In the genomic region with DNA sequence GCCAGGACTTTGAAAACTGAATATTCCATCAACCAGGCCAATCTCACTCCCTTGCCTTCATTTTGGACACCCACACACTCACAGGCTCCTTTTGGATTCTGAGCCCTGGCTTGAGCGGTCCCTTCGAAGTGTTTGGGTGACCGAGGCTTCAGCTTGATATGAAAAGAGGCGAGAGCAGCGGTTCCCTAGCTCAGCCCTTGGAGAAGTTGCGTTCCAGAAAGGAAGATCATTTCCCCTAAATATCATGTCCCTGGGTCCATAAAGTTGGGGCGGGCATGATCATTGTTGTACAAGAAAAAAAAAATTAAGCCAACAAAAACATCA, we compare ENCODE assay signal across 8 mouse cellular contexts. TPM values are rescaled to one million over a fixed set of nuclear protein-coding genes. Genes with fewer than 3 reads are reported as not detected.
DNase-seq lines count a peak whose midpoint lies in the region; ATAC-seq and TF ChIP-seq lines count a peak whose summit lies in the region.

No protein-coding gene starts in this region.

- H3K4me3 ChIP-seq in kidney, adult 2 months (ENCODE audit: insufficient read depth, low read depth, low read length), result peak overlapping the region; percentile 84
- peak overlapping the region; percentile 86 for H3K4me3 ChIP-seq in brown adipose tissue, adult 24 weeks (ENCODE audit: insufficient read depth, low read depth, low read length)
- H3K4me3 ChIP-seq in hindbrain, embryonic 14.5 days (replicated peaks; ENCODE audit: low read length), result peak overlapping the region; percentile 84
- H3K4me3 ChIP-seq in midbrain, embryonic 12.5 days, result peak overlapping the region; percentile 84

- peak overlapping the region; percentile 91; the same call in 1 of the 2 replicates for H3K27ac ChIP-seq in kidney, adult 2 months (ENCODE audit: insufficient read depth, low read depth, low read length)
- H3K27ac ChIP-seq in brown adipose tissue, adult 24 weeks (replicated peaks; ENCODE audit: low read depth, low read length), result no peak overlapping the region
- peak overlapping the region; percentile 94 for H3K27ac ChIP-seq in hindbrain, embryonic 14.5 days
- peak overlapping the region; percentile 94 for H3K27ac ChIP-seq in midbrain, embryonic 12.5 days (replicated peaks)

- H3K4me2 ChIP-seq in hindbrain, embryonic 14.5 days (replicated peaks), result peak overlapping the region; percentile 74
- peak overlapping the region; percentile 69 for H3K4me2 ChIP-seq in midbrain, embryonic 12.5 days (replicated peaks)

- TF ChIP-seq CTCF in kidney, adult 2 months (conservative IDR thresholded peaks at IDR 0.05; ENCODE audit: insufficient read depth, insufficient read length, low read depth, low read length), result no peak

- no peak for ATAC-seq in hindbrain, embryonic 14.5 days (ENCODE audit: low FRiP score)
- ATAC-seq in midbrain, embryonic 12.5 days (ENCODE audit: low FRiP score, low read depth), result no peak; the same call in 1 of the 2 replicates
- ATAC-seq in inflammation-experienced regulatory T-cells, adult 6 months, result no peak

- TF ChIP-seq POLR2A in kidney, adult 2 months (IDR thresholded peaks at IDR 0.05; ENCODE audit: low read depth, low read length), result no peak

- peak overlapping the region; percentile 84 for H3K9ac ChIP-seq in hindbrain, embryonic 14.5 days
- H3K9ac ChIP-seq in midbrain, embryonic 12.5 days (replicated peaks), result peak overlapping the region; percentile 92

- no peak for DNase-seq in kidney, adult 2 months
- no peak for DNase-seq in kidney, postnatal 4 days
- no peak for DNase-seq in hindbrain, embryonic 14.5 days (ENCODE audit: low spot score)
- no peak for DNase-seq in frontal cortex, postnatal 36 days (ENCODE audit: low spot score in 2 of 2)
- DNase-seq in frontal cortex, postnatal 25 days (ENCODE audit: low spot score in 2 of 2), result no peak

- H3K4me1 ChIP-seq in kidney, adult 2 months (ENCODE audit: control insufficient read depth, insufficient read depth, low read length), result no peaks in the 10 kb centered on the region
- H3K4me1 ChIP-seq in brown adipose tissue, adult 24 weeks (ENCODE audit: control insufficient read depth, insufficient read depth, insufficient read length, low read length), result no peaks in the 10 kb centered on the region
- H3K4me1 ChIP-seq in hindbrain, embryonic 14.5 days (replicated peaks; ENCODE audit: control insufficient read depth, insufficient read depth, low read length), result peaks cover 20% of the 10 kb centered on the region
- peaks cover 20% of the 10 kb centered on the region for H3K4me1 ChIP-seq in midbrain, embryonic 12.5 days

- no peaks in the 10 kb centered on the region for H3K9me3 ChIP-seq in hindbrain, embryonic 14.5 days (ENCODE audit: control insufficient read depth, low read length)
- no peaks in the 10 kb centered on the region for H3K9me3 ChIP-seq in midbrain, embryonic 12.5 days

- no peaks in the 10 kb centered on the region for H3K36me3 ChIP-seq in kidney, adult 2 months (ENCODE audit: control insufficient read depth, insufficient read depth, low read length)
- no peaks in the 10 kb centered on the region for H3K36me3 ChIP-seq in hindbrain, embryonic 14.5 days (replicated peaks; ENCODE audit: control insufficient read depth, insufficient read depth)
- H3K36me3 ChIP-seq in midbrain, embryonic 12.5 days, result peaks cover 9% of the 10 kb centered on the region; the same call in 1 of the 2 replicates

- 2% methylated on average over 7 of the region's 7 CpGs for WGBS in kidney, adult 2 months
- WGBS in hindbrain, embryonic 14.5 days, result 5% methylated on average over 7 of the region's 7 CpGs
- 3% methylated on average over 7 of the region's 7 CpGs for WGBS in midbrain, embryonic 12.5 days

- H3K27me3 ChIP-seq in kidney, adult 2 months (replicated peaks; ENCODE audit: control insufficient read depth, insufficient read depth, low read length), result no peaks in the 10 kb centered on the region
- no peaks in the 10 kb centered on the region for H3K27me3 ChIP-seq in hindbrain, embryonic 14.5 days (ENCODE audit: control insufficient read depth, insufficient read depth, low read length)
- peaks cover 7% of the 10 kb centered on the region for H3K27me3 ChIP-seq in midbrain, embryonic 12.5 days

RNA-seq across cellular contexts. Expression of a gene that starts 0.5 kb away (rescaled TPM):
- 7.0 and 8.6 TPM in 2 replicates for polyA plus RNA-seq in kidney, adult 2 months (2012; rRNA removed)
- polyA plus RNA-seq in brown adipose tissue, adult 24 weeks (2012; ENCODE audit: insufficient read depth, insufficient read length, missing spikeins), result 5.4 and 6.0 TPM in 2 replicates
- polyA plus RNA-seq in hindbrain, embryonic 14.5 days (2014; fragmentation: Nextera tagmentation; extraction: Ambion mirVana), result 50.8 and 71.0 TPM in 2 replicates
- polyA plus RNA-seq in midbrain, embryonic 12.5 days (2016; fragmentation: Nextera tagmentation; extraction: Ambion mirVana), result 68.4 and 73.4 TPM in 2 replicates
- under 1 TPM in 2 of 3 experiments, not detected in 1; 0.13 to 0.82 TPM for polyA plus RNA-seq in inflammation-experienced regulatory T-cells, adult 6 months (2017; shearing (Covaris generic))

RNA-seq across cellular contexts. Expression of a gene that starts 3.7 kb away (rescaled TPM):
- polyA plus RNA-seq in kidney, adult 2 months (2012; rRNA removed), result not detected in 2 replicates
- not detected in 2 replicates for polyA plus RNA-seq in brown adipose tissue, adult 24 weeks (2012; ENCODE audit: insufficient read depth, insufficient read length, missing spikeins)
- polyA plus RNA-seq in hindbrain, embryonic 14.5 days (2014; fragmentation: Nextera tagmentation; extraction: Ambion mirVana), result 0.35 TPM in 1 of 2 replicates, not detected in the other
- polyA plus RNA-seq in midbrain, embryonic 12.5 days (2016; fragmentation: Nextera tagmentation; extraction: Ambion mirVana), result not detected in 2 replicates
- polyA plus RNA-seq in inflammation-experienced regulatory T-cells, adult 6 months (2017; shearing (Covaris generic)), result not detected

RNA-seq across cellular contexts. Expression of a gene that starts 30.2 kb away (rescaled TPM):
- polyA plus RNA-seq in kidney, adult 2 months (2012; rRNA removed), result 15.7 and 16.0 TPM in 2 replicates
- not detected in 2 replicates for polyA plus RNA-seq in brown adipose tissue, adult 24 weeks (2012; ENCODE audit: insufficient read depth, insufficient read length, missing spikeins)
- 1.6 TPM in 2 replicates for polyA plus RNA-seq in hindbrain, embryonic 14.5 days (2014; fragmentation: Nextera tagmentation; extraction: Ambion mirVana)
- 3.4 and 3.8 TPM in 2 replicates for polyA plus RNA-seq in midbrain, embryonic 12.5 days (2016; fragmentation: Nextera tagmentation; extraction: Ambion mirVana)
- not detected for polyA plus RNA-seq in inflammation-experienced regulatory T-cells, adult 6 months (2017; shearing (Covaris generic))
